8 mouse cellular contexts compared by ENCODE assay signal in the genomic region with DNA sequence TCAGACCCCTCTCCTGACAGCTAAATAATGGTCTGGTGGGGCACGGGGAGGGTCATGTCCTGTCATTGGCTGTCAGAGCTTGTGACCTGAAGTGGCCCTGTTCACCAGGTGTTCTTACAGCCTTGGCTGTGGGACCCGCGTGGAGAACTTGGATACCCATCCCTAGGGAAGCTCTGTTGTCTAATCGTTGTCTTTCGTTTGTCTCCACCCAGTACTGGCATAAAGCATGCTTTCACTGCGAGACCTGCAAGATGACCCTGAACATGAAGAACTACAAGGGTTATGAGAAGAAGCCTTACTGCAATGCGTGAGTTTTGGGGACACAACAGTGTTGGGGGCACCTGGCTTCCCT. TPM values are rescaled to one million over a fixed set of nuclear protein-coding genes. Genes with fewer than 3 reads are reported as not detected.
A peak's percentile ranks its signal among the peaks of the same experiment; 100 is the strongest.
DNase-seq lines count a peak whose midpoint lies in the region; ATAC-seq and TF ChIP-seq lines count a peak whose summit lies in the region.

No protein-coding gene starts in this region.

- H3K36me3 ChIP-seq in heart, embryonic 10.5 days: peaks cover 24% of the 10 kb centered on the region
- peaks cover 64% of the 10 kb centered on the region for H3K36me3 ChIP-seq in E14TG2a.4 (ENCODE audit: insufficient read depth, low read length)
- H3K36me3 ChIP-seq in forebrain, embryonic 15.5 days: peaks cover 10% of the 10 kb centered on the region
- peaks cover 35% of the 10 kb centered on the region for H3K36me3 ChIP-seq in limb, embryonic 15.5 days

- ATAC-seq in forebrain, embryonic 15.5 days (replicated peaks): no peak
- no peak for ATAC-seq in limb, embryonic 15.5 days (ENCODE audit: insufficient number of reproducible peaks, low FRiP score, low TSS enrichment, low read depth)
- ATAC-seq in megakaryocyte, adult 5-6 weeks (ENCODE audit: poor library complexity, severe bottlenecking): no peak
- ATAC-seq in inflammation-experienced regulatory T-cells, adult 6 months: no peak

- H3K27me3 ChIP-seq in heart, embryonic 10.5 days (ENCODE audit: insufficient read depth, poor library complexity, severe bottlenecking): no peaks in the 10 kb centered on the region
- H3K27me3 ChIP-seq in E14TG2a.4 (ENCODE audit: insufficient read depth, low read length): no peaks in the 10 kb centered on the region
- H3K27me3 ChIP-seq in forebrain, embryonic 15.5 days: no peaks in the 10 kb centered on the region
- no peaks in the 10 kb centered on the region for H3K27me3 ChIP-seq in limb, embryonic 15.5 days

- H3K27ac ChIP-seq in heart, embryonic 10.5 days: peak overlapping the region; percentile 84
- 0 out of 2 replicates have a peak overlapping the region, but pooled peaks have one; percentile 69 for H3K27ac ChIP-seq in forebrain, embryonic 15.5 days (replicated peaks)
- 0 out of 2 replicates have a peak overlapping the region, but pooled peaks have one; percentile 78 for H3K27ac ChIP-seq in limb, embryonic 15.5 days

- H3K9me3 ChIP-seq in heart, embryonic 10.5 days: no peaks in the 10 kb centered on the region
- no peaks in the 10 kb centered on the region for H3K9me3 ChIP-seq in E14TG2a.4 (ENCODE audit: low read length)
- no peaks in the 10 kb centered on the region for H3K9me3 ChIP-seq in forebrain, embryonic 15.5 days
- H3K9me3 ChIP-seq in limb, embryonic 15.5 days: no peaks in the 10 kb centered on the region

- 0 out of 2 replicates have a peak overlapping the region, but pooled peaks have one; percentile 11 for H3K9ac ChIP-seq in forebrain, embryonic 15.5 days (replicated peaks)
- H3K9ac ChIP-seq in limb, embryonic 15.5 days: no peak overlapping the region

- H3K4me2 ChIP-seq in forebrain, embryonic 15.5 days (replicated peaks): peak overlapping the region; percentile 31; the same call in 1 of the 2 replicates
- peak overlapping the region; percentile 48 for H3K4me2 ChIP-seq in limb, embryonic 15.5 days

- TF ChIP-seq CTCF in E14TG2a.4 (conservative IDR thresholded peaks at IDR 0.05; ENCODE audit: low read length): no peak

- peak overlapping the region; percentile 49; the same call in 1 of the 2 replicates for H3K4me3 ChIP-seq in heart, embryonic 10.5 days
- H3K4me3 ChIP-seq in E14TG2a.4 (replicated peaks; ENCODE audit: low read length): peak overlapping the region; percentile 76
- no peak overlapping the region for H3K4me3 ChIP-seq in forebrain, embryonic 15.5 days
- H3K4me3 ChIP-seq in limb, embryonic 15.5 days: no peak overlapping the region

- no peak for DNase-seq in heart, embryonic 10.5 days (ENCODE audit: low spot score)
- DNase-seq in heart, adult 9 months (ENCODE audit: low spot score in 2 of 2): no peak
- no peak for DNase-seq in cerebellum, postnatal 4 days (ENCODE audit: low spot score in 2 of 2)

- 67% methylated on average over 7 of the region's 7 CpGs for WGBS in heart, embryonic 10.5 days
- WGBS in forebrain, embryonic 15.5 days: 68% methylated on average over 7 of the region's 7 CpGs
- WGBS in limb, embryonic 15.5 days: 76% methylated on average over 7 of the region's 7 CpGs

- H3K4me1 ChIP-seq in heart, embryonic 10.5 days: peaks cover 87% of the 10 kb centered on the region
- H3K4me1 ChIP-seq in E14TG2a.4 (replicated peaks; ENCODE audit: low read depth, low read length): peaks cover 98% of the 10 kb centered on the region
- peaks cover 90% of the 10 kb centered on the region for H3K4me1 ChIP-seq in forebrain, embryonic 15.5 days
- H3K4me1 ChIP-seq in limb, embryonic 15.5 days: peaks cover 86% of the 10 kb centered on the region

RNA-seq across cellular contexts. Expression of a gene that starts 7.8 kb away (rescaled TPM):
- 50.8 and 65.1 TPM in 2 replicates for polyA plus RNA-seq in heart, embryonic 10.5 days (2016; fragmentation: Nextera tagmentation; extraction: Ambion mirVana)
- polyA plus RNA-seq in forebrain, embryonic 15.5 days (2015; fragmentation: Nextera tagmentation; extraction: Ambion mirVana): 129 and 132 TPM in 2 replicates
- polyA plus RNA-seq in limb, embryonic 15.5 days (2015; fragmentation: Nextera tagmentation; extraction: Ambion mirVana): 128 and 131 TPM in 2 replicates
- 121 and 128 TPM in 2 replicates for total RNA-seq in megakaryocyte, adult 5-6 weeks (2015)
- total RNA-seq in megakaryocyte, adult 5-6 weeks (2017): 315 and 351 TPM in 2 replicates
- polyA plus RNA-seq in inflammation-experienced regulatory T-cells, adult 6 months (2017; shearing (Covaris generic)): 10 to 100 TPM; 38.6 to 64.7 (median 40.7) TPM

RNA-seq across cellular contexts. Expression of a gene that starts 24.4 kb away (rescaled TPM):
- polyA plus RNA-seq in heart, embryonic 10.5 days (2016; fragmentation: Nextera tagmentation; extraction: Ambion mirVana): 387 and 414 TPM in 2 replicates
- polyA plus RNA-seq in forebrain, embryonic 15.5 days (2015; fragmentation: Nextera tagmentation; extraction: Ambion mirVana): 327 and 370 TPM in 2 replicates
- 447 and 586 TPM in 2 replicates for polyA plus RNA-seq in limb, embryonic 15.5 days (2015; fragmentation: Nextera tagmentation; extraction: Ambion mirVana)
- 1,123 and 1,179 TPM in 2 replicates for total RNA-seq in megakaryocyte, adult 5-6 weeks (2015)
- total RNA-seq in megakaryocyte, adult 5-6 weeks (2017): 895 and 904 TPM in 2 replicates
- 1,000 to 10,000 TPM in 2 of 3 experiments, 100 to 1,000 TPM in 1; 686 to 1,148 (median 1,072) TPM for polyA plus RNA-seq in inflammation-experienced regulatory T-cells, adult 6 months (2017; shearing (Covaris generic))

RNA-seq across cellular contexts. Expression of a gene that starts 30.9 kb away (rescaled TPM):
- 0.30 TPM in 1 of 2 replicates, not detected in the other for polyA plus RNA-seq in heart, embryonic 10.5 days (2016; fragmentation: Nextera tagmentation; extraction: Ambion mirVana)
- polyA plus RNA-seq in forebrain, embryonic 15.5 days (2015; fragmentation: Nextera tagmentation; extraction: Ambion mirVana): 0.39 and 0.75 TPM in 2 replicates
- polyA plus RNA-seq in limb, embryonic 15.5 days (2015; fragmentation: Nextera tagmentation; extraction: Ambion mirVana): 0.35 TPM in 1 of 2 replicates, not detected in the other
- not detected in 2 replicates for total RNA-seq in megakaryocyte, adult 5-6 weeks (2015)
- total RNA-seq in megakaryocyte, adult 5-6 weeks (2017): not detected in 2 replicates
- polyA plus RNA-seq in inflammation-experienced regulatory T-cells, adult 6 months (2017; shearing (Covaris generic)): under 1 TPM in 1 of 3 experiments, not detected in 2; 0.56 TPM

RNA-seq across cellular contexts. Expression of a gene that starts 34.0 kb away (rescaled TPM):
- polyA plus RNA-seq in heart, embryonic 10.5 days (2016; fragmentation: Nextera tagmentation; extraction: Ambion mirVana): 9.2 and 9.6 TPM in 2 replicates
- 17.8 and 21.0 TPM in 2 replicates for polyA plus RNA-seq in forebrain, embryonic 15.5 days (2015; fragmentation: Nextera tagmentation; extraction: Ambion mirVana)
- polyA plus RNA-seq in limb, embryonic 15.5 days (2015; fragmentation: Nextera tagmentation; extraction: Ambion mirVana): 4.5 and 5.3 TPM in 2 replicates
- total RNA-seq in megakaryocyte, adult 5-6 weeks (2015): 2.3 and 2.5 TPM in 2 replicates
- total RNA-seq in megakaryocyte, adult 5-6 weeks (2017): 0.33 and 0.45 TPM in 2 replicates
- polyA plus RNA-seq in inflammation-experienced regulatory T-cells, adult 6 months (2017; shearing (Covaris generic)): 1 to 10 TPM; 2.1 to 3.0 (median 2.3) TPM

RNA-seq across cellular contexts. Expression of a gene that starts 40.2 kb away (rescaled TPM):
- 11.6 and 17.0 TPM in 2 replicates for polyA plus RNA-seq in heart, embryonic 10.5 days (2016; fragmentation: Nextera tagmentation; extraction: Ambion mirVana)
- 18.0 and 18.6 TPM in 2 replicates for polyA plus RNA-seq in forebrain, embryonic 15.5 days (2015; fragmentation: Nextera tagmentation; extraction: Ambion mirVana)
- 17.3 and 19.1 TPM in 2 replicates for polyA plus RNA-seq in limb, embryonic 15.5 days (2015; fragmentation: Nextera tagmentation; extraction: Ambion mirVana)
- 11.1 and 11.8 TPM in 2 replicates for total RNA-seq in megakaryocyte, adult 5-6 weeks (2015)
- total RNA-seq in megakaryocyte, adult 5-6 weeks (2017): 21.0 and 22.4 TPM in 2 replicates
- 10 to 100 TPM; 23.0 to 28.1 (median 23.0) TPM for polyA plus RNA-seq in inflammation-experienced regulatory T-cells, adult 6 months (2017; shearing (Covaris generic))

Comparison
In these comparisons a context has a peak if more than half of its experiments do, and no peak if none do; other contexts are left out.
1. H3K4me3 ChIP-seq: peak in heart, embryonic 10.5 days (single experiment) and E14TG2a.4 (single experiment); none in forebrain, embryonic 15.5 days (single experiment) and limb, embryonic 15.5 days (single experiment).
2. Peak in every context shown above with its lines, with median percentiles within 50 percentile points of each other: H3K27ac ChIP-seq.